32 mouse cellular contexts compared by ENCODE assay signal in genomic region chr7:52007138-52007537, GRCm38 (mm10). TPM values are rescaled to one million over a fixed set of nuclear protein-coding genes. Genes with fewer than 3 reads are reported as not detected.
A peak's percentile ranks its signal among the peaks of the same experiment; 100 is the strongest.
DNase-seq lines count a peak whose midpoint lies in the region; ATAC-seq and TF ChIP-seq lines count a peak whose summit lies in the region.
"Had no signal": no experiment of that assay in that cellular context is flagged by ENCODE, and none has a peak within 500 bp of the region (broad histone marks: within the 10 kb centered on the region; RNA-seq: fewer than 3 reads in every experiment).

No protein-coding gene starts in this region.

- no peak overlapping the region for H3K27ac ChIP-seq in liver, adult 2 months (replicated peaks; ENCODE audit: insufficient read depth, low read depth, low read length)
- H3K27ac ChIP-seq in liver, postnatal 0 days (ENCODE audit: low read depth): no peak overlapping the region
- peak overlapping the region; percentile 47 for H3K27ac ChIP-seq in MEL (ENCODE audit: control insufficient read depth, low read depth, low read length)
- H3K27ac ChIP-seq in intestine, embryonic 15.5 days: no peak overlapping the region
- H3K27ac ChIP-seq in liver, embryonic 14.5 days: no peak overlapping the region
- H3K27ac ChIP-seq: embryonic facial prominence, embryonic 10.5 days; embryonic facial prominence, embryonic 13.5 days; forebrain, embryonic 12.5 days; forebrain, embryonic 15.5 days; hindbrain, embryonic 14.5 days; hindbrain, postnatal 0 days had no signal

- ATAC-seq in liver, postnatal 0 days: no peak
- ATAC-seq in intestine, embryonic 15.5 days: no peak
- ATAC-seq in liver, embryonic 14.5 days (ENCODE audit: insufficient read depth): no peak
- ATAC-seq: activated CD4-positive, CD25-positive, alpha-beta regulatory T cell, adult 4 months; CD4-positive, CD25-positive, alpha-beta regulatory T cell, adult 4 months had no signal

- TF ChIP-seq POLR2A in liver, adult 2 months (IDR thresholded peaks at IDR 0.05; ENCODE audit: extremely low read depth, insufficient read depth, low read length): no peak
- no peak for TF ChIP-seq POLR2A in MEL (IDR thresholded peaks at IDR 0.05; ENCODE audit: control insufficient read depth in 1 of 2, insufficient read depth in 1 of 2, low read depth in 1 of 2, low read length in 2 of 2, poor library complexity in 1 of 2)

- peak overlapping the region; percentile 55; the same call in 1 of the 2 replicates for H3K4me3 ChIP-seq in liver, adult 2 months (ENCODE audit: insufficient read depth, low read depth, low read length)
- H3K4me3 ChIP-seq in liver, postnatal 0 days (ENCODE audit: low read depth, low read length): no peak overlapping the region
- H3K4me3 ChIP-seq in MEL (ENCODE audit: control insufficient read depth in 1 of 2, insufficient read depth in 1 of 2, low read depth in 2 of 2, low read length in 2 of 2): peak overlapping the region in 1 of 2 experiments; percentile 70; a peak in 1 of 4 replicates
- H3K4me3 ChIP-seq in intestine, embryonic 15.5 days (replicated peaks): no peak overlapping the region
- H3K4me3 ChIP-seq in liver, embryonic 14.5 days (ENCODE audit: insufficient read depth in 1 of 2, low read depth in 2 of 2, low read length in 2 of 2): no peak overlapping the region

- no peaks in the 10 kb centered on the region for H3K4me1 ChIP-seq in liver, adult 2 months (ENCODE audit: control insufficient read depth, insufficient read depth, low read length)
- H3K4me1 ChIP-seq in liver, postnatal 0 days (ENCODE audit: insufficient read depth): peaks cover 11% of the 10 kb centered on the region; the same call in 1 of the 2 replicates
- peaks cover 9 to 11% of the 10 kb centered on the region in 2 experiments for H3K4me1 ChIP-seq in MEL (ENCODE audit: control insufficient read depth in 1 of 2, insufficient read depth in 2 of 2, low read length in 2 of 2)
- H3K4me1 ChIP-seq in intestine, embryonic 15.5 days (replicated peaks): no peaks in the 10 kb centered on the region
- peaks cover 18 to 20% of the 10 kb centered on the region in 2 experiments for H3K4me1 ChIP-seq in liver, embryonic 14.5 days (replicated peaks; ENCODE audit: control insufficient read depth in 2 of 2, insufficient read depth in 2 of 2, low read length in 1 of 2)
- H3K4me1 ChIP-seq: forebrain, embryonic 12.5 days; heart, embryonic 12.5 days had no signal

- no peaks in the 10 kb centered on the region for H3K9me3 ChIP-seq in liver, postnatal 0 days (ENCODE audit: low read length)
- no peaks in the 10 kb centered on the region for H3K9me3 ChIP-seq in MEL (replicated peaks; ENCODE audit: insufficient read depth, low read length)
- H3K9me3 ChIP-seq in intestine, embryonic 15.5 days: no peaks in the 10 kb centered on the region
- no peaks in the 10 kb centered on the region for H3K9me3 ChIP-seq in liver, embryonic 14.5 days (ENCODE audit: control insufficient read depth, low read length)
- H3K9me3 ChIP-seq: embryonic facial prominence, embryonic 10.5 days; embryonic facial prominence, embryonic 13.5 days; forebrain, embryonic 12.5 days; forebrain, embryonic 15.5 days; heart, embryonic 12.5 days; heart, embryonic 15.5 days had no signal

- TF ChIP-seq RAD21 in MEL (IDR thresholded peaks at IDR 0.05; ENCODE audit: low read depth, low read length): no peak

- no peak for DNase-seq in liver, adult 2 months (ENCODE audit: extremely low read depth, low read depth, low spot score)
- DNase-seq in liver, postnatal 0 days: no peak
- DNase-seq in MEL (ENCODE audit: low read depth, low spot score): peak; percentile 48
- no peak for DNase-seq in liver, embryonic 14.5 days (ENCODE audit: low read depth in 3 of 3, low spot score in 3 of 3)
- DNase-seq in ovary, postnatal 36 days (ENCODE audit: low spot score): no peak
- DNase-seq in left cerebral cortex, postnatal 25 days (ENCODE audit: low spot score in 2 of 2): no peak
- no peak for DNase-seq in kidney, postnatal 4 days
- DNase-seq: adrenal gland, adult 8-10 months; adrenal gland, postnatal 25 days; cerebellum, adult 11-12 months; cerebellum, adult 9-11 months; cerebellum, postnatal 25 days; gastrocnemius, postnatal 25 days; heart, adult 18-20 months; heart, postnatal 4 days had no signal

- H3K36me3 ChIP-seq in liver, adult 2 months (ENCODE audit: control insufficient read depth, insufficient read depth, low read length): no peaks in the 10 kb centered on the region
- peaks cover 6% of the 10 kb centered on the region; the same call in 1 of the 2 replicates for H3K36me3 ChIP-seq in liver, postnatal 0 days (replicated peaks; ENCODE audit: insufficient read depth, low read length)
- peaks cover 0 to 11% of the 10 kb centered on the region in 2 experiments; a peak in 2 of 4 replicates for H3K36me3 ChIP-seq in MEL (ENCODE audit: control insufficient read depth in 1 of 2, insufficient read depth in 2 of 2, low read length in 2 of 2)
- H3K36me3 ChIP-seq in intestine, embryonic 15.5 days: no peaks in the 10 kb centered on the region
- peaks cover 6% of the 10 kb centered on the region for H3K36me3 ChIP-seq in liver, embryonic 14.5 days (replicated peaks; ENCODE audit: control insufficient read depth, insufficient read depth, low read depth)
- H3K36me3 ChIP-seq: embryonic facial prominence, embryonic 10.5 days; embryonic facial prominence, embryonic 13.5 days; forebrain, embryonic 12.5 days; forebrain, embryonic 15.5 days; heart, embryonic 12.5 days; heart, embryonic 15.5 days had no signal

- H3K79me2 ChIP-seq in liver, adult 2 months (ENCODE audit: control insufficient read depth, insufficient read depth, low read length): no peaks in the 10 kb centered on the region
- H3K79me2 ChIP-seq in MEL (ENCODE audit: control insufficient read depth, insufficient read depth, low read length, poor library complexity): no peaks in the 10 kb centered on the region; the same call in 1 of the 2 replicates

- no peaks in the 10 kb centered on the region for H3K27me3 ChIP-seq in liver, adult 2 months (ENCODE audit: control insufficient read depth, insufficient read depth, low read length)
- H3K27me3 ChIP-seq in liver, postnatal 0 days (ENCODE audit: insufficient read depth, low read length): no peaks in the 10 kb centered on the region
- H3K27me3 ChIP-seq in MEL (ENCODE audit: control insufficient read depth in 1 of 2, insufficient read depth in 2 of 2, low read length in 2 of 2): no peaks in the 10 kb centered on the region
- H3K27me3 ChIP-seq in intestine, embryonic 15.5 days (replicated peaks): no peaks in the 10 kb centered on the region
- H3K27me3 ChIP-seq in liver, embryonic 14.5 days (ENCODE audit: control insufficient read depth, insufficient read depth, low read length): no peaks in the 10 kb centered on the region
- H3K27me3 ChIP-seq: forebrain, embryonic 15.5 days; heart, embryonic 15.5 days had no signal

- intact Hi-C loops in left cerebral cortex, postnatal 25 days (cut with DNase I): no loop called here

- WGBS in liver, adult 2 months: 85% methylated on average over 2 of the region's 2 CpGs
- WGBS in liver, postnatal 0 days (ENCODE audit: insufficient replicate concordance): 59% methylated on average over 2 of the region's 2 CpGs
- WGBS in intestine, embryonic 15.5 days: 62% methylated on average over 2 of the region's 2 CpGs
- WGBS in liver, embryonic 14.5 days (ENCODE audit: insufficient replicate concordance): 50% methylated on average over 2 of the region's 2 CpGs

- no peak for TF ChIP-seq CTCF in liver, adult 2 months (IDR thresholded peaks at IDR 0.05; ENCODE audit: low read depth, low read length)
- no peak for TF ChIP-seq CTCF in liver, postnatal 0 days (IDR thresholded peaks at IDR 0.05; ENCODE audit: low read depth)
- TF ChIP-seq CTCF in MEL (IDR thresholded peaks at IDR 0.05 in 2 of 3, conservative IDR thresholded peaks at IDR 0.05 in 1 of 3; ENCODE audit: control insufficient read depth in 1 of 3, insufficient read depth in 1 of 3, low read depth in 2 of 3, low read length in 3 of 3, poor library complexity in 1 of 3, severe bottlenecking in 1 of 3): no peak
- TF ChIP-seq CTCF in liver, embryonic 14.5 days (IDR thresholded peaks at IDR 0.05; ENCODE audit: low read depth): no peak

- H3K4me2 ChIP-seq in liver, postnatal 0 days (ENCODE audit: low read depth, low read length): no peak overlapping the region
- peak overlapping the region; percentile 0; the same call in 1 of the 2 replicates for H3K4me2 ChIP-seq in intestine, embryonic 15.5 days (replicated peaks)
- peak overlapping the region; percentile 88 for H3K4me2 ChIP-seq in liver, embryonic 14.5 days (ENCODE audit: low read depth)

- no peak for TF ChIP-seq EP300 in liver, postnatal 0 days (IDR thresholded peaks at IDR 0.05; ENCODE audit: low read depth)
- peak; percentile 61 to 74; a peak in 3 of 4 replicates for TF ChIP-seq EP300 in MEL (IDR thresholded peaks at IDR 0.05; ENCODE audit: low read depth in 1 of 2, low read length in 2 of 2)
- no peak for TF ChIP-seq EP300 in liver, embryonic 14.5 days (IDR thresholded peaks at IDR 0.05; ENCODE audit: low read depth)

- no peak overlapping the region for H3K9ac ChIP-seq in liver, adult 2 months (ENCODE audit: low read depth, low read length)
- no peak overlapping the region for H3K9ac ChIP-seq in liver, postnatal 0 days (replicated peaks)
- no peak overlapping the region for H3K9ac ChIP-seq in MEL (ENCODE audit: control insufficient read depth, low read depth, low read length, poor library complexity, severe bottlenecking)
- no peak overlapping the region for H3K9ac ChIP-seq in intestine, embryonic 15.5 days
- no peak overlapping the region for H3K9ac ChIP-seq in liver, embryonic 14.5 days (replicated peaks)
- H3K9ac ChIP-seq: embryonic facial prominence, embryonic 13.5 days; forebrain, embryonic 12.5 days; forebrain, embryonic 15.5 days; heart, embryonic 15.5 days; hindbrain, embryonic 14.5 days had no signal

RNA-seq across cellular contexts. Expression of gene Svip, which starts 1.3 kb away (rescaled TPM):
- total RNA-seq in liver, adult 2 months (2014; rRNA removed): 12.7 and 15.9 TPM in 2 replicates
- 4.4 and 5.6 TPM in 2 replicates for polyA plus RNA-seq in liver, adult 2 months (2012; rRNA removed)
- 10.0 and 10.3 TPM in 2 replicates for polyA plus RNA-seq in liver, postnatal 0 days (2015; fragmentation: Nextera tagmentation; extraction: Ambion mirVana)
- 2.9 and 3.3 TPM in 2 replicates for total RNA-seq in MEL (2012; rRNA removed)
- polyA plus RNA-seq in MEL (2012; ENCODE audit: insufficient read depth in 1 of 2, insufficient read length in 2 of 2, low read depth in 1 of 2, low replicate concordance in 2 of 2, missing spikeins in 1 of 2): 1 to 10 TPM in 1 of 2 experiments, not detected in 1; 5.6 TPM
- polyA plus RNA-seq in intestine, embryonic 15.5 days (2015; fragmentation: Nextera tagmentation; extraction: Ambion mirVana): 18.0 and 19.9 TPM in 2 replicates
- polyA plus RNA-seq in liver, embryonic 14.5 days (2012; rRNA removed): 7.8 and 12.4 TPM in 2 replicates
- polyA plus RNA-seq in liver, embryonic 14.5 days (2014; fragmentation: Nextera tagmentation; extraction: Ambion mirVana): 23.6 and 27.6 TPM in 2 replicates
- 10 to 100 TPM; 32.2 to 35.0 TPM for total RNA-seq in left cerebral cortex, postnatal 25 days (2021)

RNA-seq across cellular contexts. Expression of gene 1700015G11Rik, which starts 8.4 kb away (rescaled TPM):
- total RNA-seq in liver, adult 2 months (2014; rRNA removed): not detected in 2 replicates
- polyA plus RNA-seq in liver, adult 2 months (2012; rRNA removed): not detected in 2 replicates
- polyA plus RNA-seq in liver, postnatal 0 days (2015; fragmentation: Nextera tagmentation; extraction: Ambion mirVana): not detected in 2 replicates
- total RNA-seq in MEL (2012; rRNA removed): not detected in 2 replicates
- polyA plus RNA-seq in MEL (2012; ENCODE audit: insufficient read depth in 1 of 2, insufficient read length in 2 of 2, low read depth in 1 of 2, low replicate concordance in 2 of 2, missing spikeins in 1 of 2): not detected
- not detected in 2 replicates for polyA plus RNA-seq in intestine, embryonic 15.5 days (2015; fragmentation: Nextera tagmentation; extraction: Ambion mirVana)
- polyA plus RNA-seq in liver, embryonic 14.5 days (2012; rRNA removed): not detected in 2 replicates
- polyA plus RNA-seq in liver, embryonic 14.5 days (2014; fragmentation: Nextera tagmentation; extraction: Ambion mirVana): not detected in 2 replicates
- not detected for total RNA-seq in left cerebral cortex, postnatal 25 days (2021)
- total RNA-seq: adrenal gland, adult 8-10 months; adrenal gland, postnatal 25 days; common myeloid progenitor, adult 5-6 weeks; gastrocnemius, adult 8-10 months; gastrocnemius, postnatal 25 days; heart, adult 18-20 months; heart, postnatal 10 days; heart, postnatal 4 days; hindbrain, postnatal 0 days had no signal
- polyA plus RNA-seq: activated CD4-positive, CD25-positive, alpha-beta regulatory T cell, adult 4 months; brain, embryonic 14.5 days; C2C12; CD4-positive, CD25-positive, alpha-beta regulatory T cell, adult 4 months; embryonic facial prominence, embryonic 10.5 days; embryonic facial prominence, embryonic 13.5 days; forebrain, embryonic 12.5 days; forebrain, embryonic 15.5 days; heart, embryonic 12.5 days; heart, embryonic 15.5 days; hindbrain, embryonic 11.5 days; hindbrain, embryonic 14.5 days; hindbrain, postnatal 0 days had no signal
